Mouse (Mus musculus) kidney, adult 2 months (tissue): ENCODE measurements around the gene Topbp1.

Experiments used
- CTCF ChIP-seq: fragments of 200-500 bp; conservative IDR thresholded peaks from 2 replicates; pipeline ENCODE4 v1.5.1; 2011; ENCODE audit warnings: low read depth, mild to moderate bottlenecking, control low read depth, low read length, moderate library complexity, mixed read lengths; ENCODE audit not compliant: insufficient read depth, insufficient read length
- POLR2A ChIP-seq: fragments of 200-500 bp; IDR thresholded peaks from one replicate; pipeline ENCODE4 v1.6.1; 2011; ENCODE audit warnings: low read depth, low read length, control low read depth

DNA sequence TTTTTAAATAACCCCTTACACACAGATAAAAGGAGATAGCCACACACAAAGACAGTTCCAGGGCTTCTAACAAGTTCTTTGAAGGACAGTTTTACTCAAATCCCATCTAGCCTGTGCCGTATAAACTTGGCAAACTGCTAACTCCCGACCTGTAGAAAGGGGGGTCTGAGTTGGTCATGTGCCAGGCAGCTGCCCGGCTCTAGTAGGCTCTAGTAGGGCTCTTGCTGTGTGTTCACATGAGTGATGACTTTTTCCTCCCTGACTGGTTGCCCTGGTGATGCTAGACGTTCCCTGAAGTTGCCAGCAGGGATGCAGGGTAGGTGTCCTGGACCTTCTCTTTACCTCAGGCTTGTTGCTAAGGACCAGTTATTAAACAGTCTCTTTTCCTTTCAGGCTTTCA lies 33.9 kb upstream of the Topbp1 start:
- no peak for TF ChIP-seq CTCF
- no peak for TF ChIP-seq POLR2A
